Mouse (Mus musculus): ENCODE data around the gene Ppard.
"Not testable (repeated sequence)": the region's sequence is repeated elsewhere in the genome, so short reads cannot be mapped to it uniquely, and the experiment has no call there.

Gene Ppard

DNA sequence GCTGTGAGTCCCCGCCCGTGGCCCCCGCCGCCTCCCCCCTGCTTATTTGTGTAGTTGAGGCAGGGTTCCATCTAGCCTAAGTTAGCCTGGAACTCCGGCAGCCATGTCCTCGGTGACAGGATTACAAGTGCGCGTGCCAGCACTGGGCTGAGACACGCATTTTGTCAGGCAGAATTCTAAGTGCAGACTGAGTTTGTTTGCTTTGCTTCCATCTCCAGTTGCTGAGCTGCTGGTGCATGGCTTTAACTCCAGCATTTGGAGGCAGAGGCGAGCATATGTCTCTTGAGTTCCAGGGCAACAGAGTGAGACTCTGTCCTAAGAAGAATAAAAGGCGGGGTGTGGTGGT is 81.4 kb downstream of the Ppard start:
- DNase-seq (ENCODE audit: low spot score) = no peak

- no peak for DNase-seq (ENCODE audit: low spot score)
Measured at GRCm38 (mm10) chr17:28315611-28316160, 83.2 kb downstream of the Ppard start.

DNA sequence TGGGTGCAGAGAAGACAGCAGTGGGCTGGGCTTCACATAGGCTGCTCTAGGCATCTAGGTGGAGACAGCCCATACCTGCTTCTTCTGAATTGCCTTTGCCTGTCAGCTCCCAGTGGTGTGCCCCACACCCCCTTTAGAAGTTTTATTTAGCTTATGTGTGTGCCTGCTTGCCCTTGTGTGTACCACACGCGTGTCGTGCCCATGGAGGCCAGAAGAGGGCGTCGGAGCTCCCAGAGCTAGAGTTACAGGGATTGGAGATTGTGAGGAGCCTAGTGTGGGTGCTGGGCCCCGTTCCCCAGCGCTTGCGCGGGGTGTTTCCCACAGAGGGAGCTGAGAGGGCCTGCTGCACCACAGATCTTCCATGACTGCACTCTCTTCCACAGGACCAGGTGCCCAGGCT is 84.0 kb downstream of the Ppard start:
- no peak for DNase-seq (ENCODE audit: low spot score)

GRCm38 (mm10) chr17:28317091-28317490 is 84.6 kb downstream of the Ppard start:
- no peak for DNase-seq (ENCODE audit: low spot score)

- DNase-seq (ENCODE audit: low spot score) = no peak
Measured at GRCm38 (mm10) chr17:28317725-28318124, 85.2 kb downstream of the Ppard start.

DNA sequence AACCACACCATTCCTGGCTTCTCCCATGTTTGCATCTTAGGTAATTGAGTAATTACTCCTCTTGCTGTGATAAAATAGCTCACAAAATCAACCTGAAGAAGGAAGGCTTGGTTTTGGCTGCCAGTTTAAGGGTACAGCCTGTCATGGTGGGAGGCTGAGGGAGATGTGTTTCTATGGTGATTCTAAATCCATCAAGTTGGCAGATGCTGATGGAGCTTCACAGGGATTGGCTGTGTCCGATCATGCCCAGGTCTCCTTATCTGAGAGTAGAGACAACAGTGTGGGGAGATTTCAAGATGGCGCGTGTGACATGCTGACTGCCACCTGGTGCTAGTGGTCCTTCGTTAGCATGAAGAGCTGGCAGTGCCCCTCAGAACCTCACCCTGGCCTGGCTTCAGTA is 89.2 kb downstream of the Ppard start:
- DNase-seq (ENCODE audit: low spot score) = no peak

DNA sequence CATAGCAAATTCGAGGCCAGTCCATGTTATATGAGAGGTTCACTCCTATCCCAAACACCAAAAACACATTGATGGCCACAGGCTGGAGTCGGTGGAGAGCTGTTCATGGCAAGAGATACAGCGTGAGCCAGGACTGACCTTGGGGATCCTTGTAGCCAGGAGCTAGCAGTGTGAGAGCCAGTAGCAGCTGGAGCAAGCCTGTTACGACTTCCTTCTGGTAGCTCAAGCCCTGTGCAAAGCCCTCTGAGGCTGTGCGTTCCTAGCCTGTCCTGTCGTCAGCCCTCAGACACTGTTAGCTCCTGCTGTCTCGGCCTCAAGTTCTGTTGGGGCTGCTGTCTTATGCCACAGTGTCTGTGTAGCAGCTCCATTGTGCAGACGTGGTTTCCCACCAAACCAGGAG is 91.3 kb downstream of the Ppard start:
- DNase-seq (ENCODE audit: low spot score) = no peak

DNA sequence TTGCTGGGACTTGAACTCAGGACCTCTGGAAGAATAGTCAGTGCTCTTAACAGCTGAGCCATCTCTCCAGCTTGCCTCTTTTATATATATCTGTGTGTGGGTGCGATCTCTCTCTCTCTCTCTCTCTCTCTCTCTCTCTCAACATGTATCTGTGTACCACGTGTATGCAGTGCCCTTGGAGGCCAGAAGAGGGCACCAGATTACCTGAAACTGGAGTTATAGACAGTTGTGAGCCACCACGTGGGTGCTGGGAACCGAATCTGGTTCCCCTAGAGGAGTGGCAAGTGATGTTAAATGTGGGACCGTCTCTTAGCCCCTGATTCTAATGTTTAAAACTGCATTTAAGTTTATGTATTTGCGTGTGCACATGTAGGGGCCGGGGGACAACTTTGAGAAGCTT is 91.9 kb downstream of the Ppard start:
- not testable (repeated sequence) for DNase-seq (ENCODE audit: low spot score)

- DNase-seq (ENCODE audit: low spot score) = no peak
Measured at GRCm38 (mm10) chr17:28325751-28326150, 93.3 kb downstream of the Ppard start.

- DNase-seq (ENCODE audit: low spot score) = no peak
Measured at GRCm38 (mm10) chr17:28326951-28327350, 94.5 kb downstream of the Ppard start.

GRCm38 (mm10) chr17:28327673-28328325 is 95.3 kb downstream of the Ppard start:
- DNase-seq (ENCODE audit: low spot score) = peak; percentile 52

- DNase-seq (ENCODE audit: low spot score) = peak; percentile 92
Measured at GRCm38 (mm10) chr17:28328366-28328928, 95.9 kb downstream of the Ppard start, which contains the start of gene Rpl10a. Gene Rpl10a (plus strand): TSS chr17:28328471.

DNA sequence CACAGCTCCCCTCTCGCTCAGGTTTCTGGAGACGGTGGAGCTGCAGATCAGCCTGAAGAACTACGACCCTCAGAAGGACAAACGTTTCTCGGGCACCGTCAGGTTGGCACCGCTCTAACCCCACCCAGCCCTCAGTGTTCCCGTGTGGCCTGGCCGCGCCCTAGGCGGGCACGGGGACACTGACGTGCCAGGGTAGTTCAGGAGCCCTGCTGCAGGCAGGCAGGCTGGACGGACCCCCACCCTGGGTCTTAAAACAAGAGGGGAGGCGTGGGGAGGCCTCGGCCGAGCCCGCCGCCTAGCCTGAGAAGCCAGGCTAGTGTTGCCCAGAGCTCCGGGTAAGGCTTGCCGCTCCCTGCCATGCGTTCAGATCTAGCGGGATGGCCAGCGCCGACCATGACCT is 96.4 kb downstream of the Ppard start:
- DNase-seq (ENCODE audit: low spot score) = no peak

GRCm38 (mm10) chr17:28329503-28330231 is 97.2 kb downstream of the Ppard start:
- no peak for DNase-seq (ENCODE audit: low spot score)

GRCm38 (mm10) chr17:28330232-28330546 is 97.7 kb downstream of the Ppard start:
- no peak for DNase-seq (ENCODE audit: low spot score)

DNA sequence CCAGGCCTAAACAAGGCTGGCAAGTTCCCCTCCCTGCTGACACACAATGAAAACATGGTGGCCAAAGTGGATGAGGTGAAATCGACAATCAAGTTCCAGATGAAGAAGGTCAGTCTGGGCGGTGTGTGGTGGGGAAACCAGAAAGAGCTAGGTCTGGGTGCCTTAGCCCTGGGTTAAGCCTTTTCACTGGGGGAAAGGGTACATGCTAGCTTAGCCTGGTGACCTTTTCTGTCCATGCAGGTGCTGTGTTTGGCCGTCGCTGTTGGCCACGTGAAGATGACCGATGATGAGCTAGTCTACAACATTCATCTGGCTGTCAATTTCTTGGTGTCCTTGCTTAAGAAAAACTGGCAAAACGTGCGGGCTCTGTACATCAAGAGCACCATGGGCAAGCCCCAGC is 98.1 kb downstream of the Ppard start:
- DNase-seq (ENCODE audit: low spot score) = not testable (repeated sequence)

DNA sequence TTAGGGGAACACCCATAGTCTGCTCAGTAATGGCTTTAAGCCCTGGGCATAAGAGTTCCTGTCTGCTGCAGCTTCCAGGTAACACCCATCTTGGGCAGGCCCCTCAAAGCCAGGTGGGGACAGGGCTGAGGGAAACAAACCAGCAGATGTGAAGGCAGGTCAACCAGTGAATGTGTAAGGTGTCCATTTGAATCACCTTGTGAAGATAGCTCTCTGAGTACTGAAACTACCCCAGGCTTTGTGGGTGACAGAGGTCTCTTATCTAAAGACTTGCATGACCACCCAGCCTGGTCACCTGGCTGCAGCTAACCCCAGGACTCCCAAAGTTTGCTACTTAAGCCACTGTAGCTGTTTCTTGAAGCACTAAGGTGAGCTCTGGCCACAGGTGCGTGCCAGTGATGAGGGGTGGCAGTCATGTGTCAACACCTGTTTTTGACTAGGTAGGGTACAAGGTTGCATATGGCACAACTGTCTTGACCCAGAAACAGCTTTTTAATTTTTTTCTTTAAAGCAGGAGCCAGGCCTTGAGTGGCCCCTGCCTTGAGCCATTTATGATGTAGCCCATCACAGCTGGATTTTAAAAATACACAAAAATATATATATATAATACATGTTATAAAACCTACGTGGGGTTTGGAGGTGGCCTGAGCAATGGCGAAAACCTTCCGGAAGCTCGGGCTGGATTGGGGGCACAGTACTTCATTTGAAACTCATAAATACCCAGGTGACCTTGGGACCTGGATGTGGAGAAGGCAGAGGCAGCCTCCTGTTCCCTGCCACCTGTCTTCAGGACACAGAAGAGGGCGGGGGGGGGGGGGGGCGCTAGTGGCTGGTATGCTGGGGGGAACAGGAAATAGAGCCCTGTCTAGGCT is 99.0 kb downstream of the Ppard start:
- no peak for DNase-seq (ENCODE audit: low spot score)

DNA sequence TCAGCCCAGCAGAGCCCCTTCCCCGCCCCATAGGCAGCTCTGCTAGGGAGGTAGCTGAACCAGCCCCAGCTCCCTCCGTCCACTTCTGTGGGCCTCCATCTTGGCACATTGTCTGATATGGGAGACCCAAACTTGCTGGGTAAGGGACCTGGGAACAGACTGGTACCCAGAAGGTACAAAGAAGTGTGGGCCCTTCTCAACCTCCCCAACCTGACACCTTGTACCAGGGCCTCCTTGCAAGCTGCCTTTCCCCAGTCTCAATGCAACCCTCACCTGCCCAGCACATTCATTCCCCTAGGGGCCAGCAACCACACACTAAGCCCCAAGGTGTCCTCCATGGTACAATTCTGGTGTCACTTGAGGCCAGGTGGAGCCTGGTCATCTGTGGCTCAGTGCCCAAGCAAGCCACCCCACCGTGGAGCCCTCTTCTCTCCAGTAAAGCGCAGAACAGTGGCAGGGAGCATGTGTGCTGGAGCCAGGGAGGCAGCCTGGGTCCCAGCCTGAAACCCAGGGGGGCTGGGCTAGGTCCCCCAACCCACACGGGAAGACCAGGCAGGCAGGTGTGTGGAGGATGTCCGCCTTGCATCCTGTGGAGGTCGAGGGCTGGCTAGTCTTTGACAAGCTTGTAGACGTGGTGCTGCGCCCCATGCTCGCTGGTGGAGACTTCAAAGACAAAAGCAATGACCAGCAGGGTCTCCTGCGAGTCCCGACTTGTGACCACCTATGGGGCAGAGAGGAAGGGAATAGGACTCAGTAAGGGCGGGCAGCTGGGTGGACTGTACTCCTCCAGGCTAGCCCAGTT is 99.8 kb downstream of the Ppard start:
- no peak for DNase-seq (ENCODE audit: low spot score)

GRCm38 (mm10) chr17:28332915-28333546 is 100.5 kb downstream of the Ppard start:
- DNase-seq (ENCODE audit: low spot score) = no peak

GRCm38 (mm10) chr17:28335267-28335666 is 102.8 kb downstream of the Ppard start:
- no peak for DNase-seq (ENCODE audit: low spot score)

DNA sequence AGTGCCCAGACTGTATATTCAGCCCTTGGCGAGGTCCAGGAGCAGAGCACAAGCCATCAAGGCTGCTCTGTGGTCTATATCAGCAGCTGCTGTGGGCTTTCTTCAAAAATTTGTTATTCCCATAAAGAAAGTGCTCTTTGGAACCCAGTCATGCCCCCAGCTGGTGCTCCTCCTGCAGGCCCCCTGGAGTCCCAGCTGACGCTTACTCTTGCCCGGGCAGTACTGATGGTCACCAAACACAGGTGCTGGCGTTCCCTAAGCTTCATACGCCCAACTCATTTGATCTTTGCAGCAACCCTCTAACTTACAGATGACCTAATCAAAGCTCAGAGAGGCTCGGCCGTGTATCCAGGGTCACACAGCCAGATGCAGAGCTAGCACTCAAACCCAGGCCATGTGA is 105.0 kb downstream of the Ppard start:
- no peak for DNase-seq (ENCODE audit: low spot score)
